Mouse (Mus musculus) liver, embryonic 12.5 days (tissue): ENCODE data around the gene Zfp664. TPM values are rescaled to one million over a fixed set of nuclear protein-coding genes. Genes with fewer than 3 reads are reported as not detected.

Experiments used
- ATAC-seq: fragments of 200-750 bp; cut with Nextera tagmentation; 2 replicates; pipeline ENCODE4 v1.8.0; 2017; ENCODE audit warnings: moderate number of reproducible peaks, mild to moderate bottlenecking, moderate library complexity
- H3K27ac ChIP-seq: fragments of 300-500 bp; sonication (generic); 2 replicates; pipeline ENCODE4 v1.5.1; 2016; ENCODE audit warnings: mild to moderate bottlenecking
- H3K27me3 ChIP-seq: fragments of 300-500 bp; sonication (generic); replicated peaks from 2 replicates; pipeline ENCODE4 v1.6.1; 2016; ENCODE audit warnings: mild to moderate bottlenecking, moderate library complexity
- H3K36me3 ChIP-seq: fragments of 300-500 bp; sonication (generic); 2 replicates; pipeline ENCODE4 v1.6.1; 2016; ENCODE audit warnings: mild to moderate bottlenecking, moderate library complexity
- H3K4me1 ChIP-seq: fragments of 300-500 bp; sonication (generic); 2 replicates; pipeline ENCODE4 v1.6.1; 2016
- H3K4me2 ChIP-seq: fragments of 300-500 bp; sonication (generic); 2 replicates; pipeline ENCODE4 v1.6.1; 2016; ENCODE audit warnings: mild to moderate bottlenecking, moderate library complexity
- H3K4me3 ChIP-seq: fragments of 300-500 bp; sonication (generic); 2 replicates; pipeline ENCODE4 v1.5.1; 2016; ENCODE audit warnings: mild to moderate bottlenecking, moderate library complexity
- H3K9ac ChIP-seq: fragments of 300-500 bp; sonication (generic); 2 replicates; pipeline ENCODE4 v1.6.1; 2016; ENCODE audit warnings: mild to moderate bottlenecking, moderate library complexity
- H3K9me3 ChIP-seq: fragments of 300-500 bp; sonication (generic); replicated peaks from 2 replicates; pipeline ENCODE4 v1.6.1; 2016; ENCODE audit warnings: mild to moderate bottlenecking, moderate library complexity
- WGBS: fragments of 180-500 bp; shearing (Covaris S2); methylation state at CpG from one replicate; pipeline ENCODE4 v1.1.7; 2016; ENCODE audit not compliant: insufficient replicate concordance; 5-methylcytosine and 5-hydroxymethylcytosine counted together
- polyA plus RNA-seq: library from polyadenylated mRNA; unstranded; fragments of >200 nt; fragmentation: Nextera tagmentation; extraction: Ambion mirVana; gene quantifications from 2 replicates; pipeline ENCODE4 v1.2.1, GENCODE M21; 2016

Zfp664 gene
- polyA plus RNA-seq, 1 experiment from 2014 or later, result 21.3 TPM

DNA sequence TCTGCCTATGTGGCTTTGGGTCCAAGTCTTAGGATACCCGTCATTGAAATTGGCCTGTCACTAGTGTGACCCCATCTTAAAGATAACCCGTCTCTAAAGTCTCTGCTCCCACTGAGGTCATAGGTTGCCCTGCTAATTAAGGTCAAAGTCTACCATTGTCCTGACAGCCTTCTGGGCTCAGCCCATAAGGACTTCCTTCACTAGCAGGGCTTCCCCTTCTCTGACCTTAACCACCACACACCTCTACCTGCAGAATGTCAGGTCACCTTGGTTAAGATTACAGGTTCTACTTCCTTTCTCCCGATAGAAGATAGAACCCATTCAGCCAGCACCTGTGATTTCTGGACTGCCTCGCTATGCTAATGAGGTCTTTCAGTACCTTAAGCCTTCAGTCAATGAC lies 41.4 kb downstream of the Zfp664 start:
- Histone ChIP-seq H3K9ac (no peak overlapping the region), H3K4me2 (no peak overlapping the region), H3K4me1 (peaks cover 4% of the 10 kb centered on the region; the same call in 1 of the 2 replicates), H3K36me3 (no peaks in the 10 kb centered on the region), H3K9me3 (no peaks in the 10 kb centered on the region), H3K4me3 (no peak overlapping the region), H3K27me3 (0 out of 2 replicates have a peak, but pooled peaks cover 6% of the 10 kb centered on the region), H3K27ac (no peak overlapping the region)
- 70% methylated on average over 4 of the region's 4 CpGs for WGBS
- ATAC-seq, result no peak

DNA sequence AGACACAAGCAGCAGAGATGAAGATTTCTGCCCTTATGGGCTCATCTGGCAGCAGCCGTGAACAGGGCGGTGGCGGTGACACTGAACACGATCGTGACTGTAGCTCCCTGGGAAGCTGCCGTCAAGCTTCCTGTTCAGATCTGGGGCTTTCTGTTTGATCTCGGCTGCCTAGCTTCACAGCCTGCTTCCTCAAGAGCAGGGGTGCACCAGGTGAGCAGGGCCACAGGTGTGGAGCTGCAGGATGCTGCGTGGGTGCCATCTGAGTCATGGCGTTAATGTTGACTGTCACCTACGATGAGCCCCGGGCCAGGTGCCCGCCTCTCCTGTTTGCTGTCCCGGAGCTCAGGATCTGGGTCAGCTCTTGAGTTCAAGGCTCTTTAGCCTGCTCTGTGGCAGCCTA lies 44.4 kb downstream of the Zfp664 start:
- H3K4me3 ChIP-seq, result no peak overlapping the region
- no peaks in the 10 kb centered on the region for H3K9me3 ChIP-seq
- H3K27me3 ChIP-seq, result peaks cover 4% of the 10 kb centered on the region; the same call in 1 of the 2 replicates
- H3K4me1 ChIP-seq, result no peaks in the 10 kb centered on the region
- 62% methylated on average over 13 of the region's 13 CpGs for WGBS
- H3K27ac ChIP-seq, result no peak overlapping the region
- no peak overlapping the region for H3K4me2 ChIP-seq
- no peak overlapping the region for H3K9ac ChIP-seq
- H3K36me3 ChIP-seq, result no peaks in the 10 kb centered on the region
- no peak for ATAC-seq

DNA sequence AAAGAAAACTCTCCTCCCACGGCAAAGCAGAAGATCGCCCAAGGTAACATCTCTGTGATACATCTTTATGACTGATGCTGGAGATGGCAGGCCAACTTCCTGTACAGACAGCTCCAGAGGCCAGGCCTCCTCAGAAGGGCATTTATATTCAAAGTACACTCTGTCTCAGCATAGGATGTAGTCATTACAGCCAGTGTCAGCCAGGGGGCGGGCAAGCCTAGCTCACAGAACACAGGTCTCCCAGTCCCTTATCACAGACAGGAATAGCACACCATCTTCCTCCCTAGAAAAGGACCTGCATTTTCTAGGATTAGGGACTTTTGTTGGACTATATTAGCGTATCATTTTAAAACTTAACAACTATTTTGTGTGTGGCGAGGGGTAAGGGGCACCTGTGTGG lies 46.4 kb downstream of the Zfp664 start:
- Histone ChIP-seq H3K36me3 (no peaks in the 10 kb centered on the region), H3K27me3 (peaks cover 9% of the 10 kb centered on the region; the same call in 1 of the 2 replicates), H3K27ac (no peak overlapping the region), H3K4me1 (no peaks in the 10 kb centered on the region), H3K4me2 (no peak overlapping the region), H3K4me3 (no peak overlapping the region), H3K9me3 (no peaks in the 10 kb centered on the region), H3K9ac (no peak overlapping the region)
- 13% methylated on average over 5 of the region's 5 CpGs for WGBS
- ATAC-seq, result no peak

DNA sequence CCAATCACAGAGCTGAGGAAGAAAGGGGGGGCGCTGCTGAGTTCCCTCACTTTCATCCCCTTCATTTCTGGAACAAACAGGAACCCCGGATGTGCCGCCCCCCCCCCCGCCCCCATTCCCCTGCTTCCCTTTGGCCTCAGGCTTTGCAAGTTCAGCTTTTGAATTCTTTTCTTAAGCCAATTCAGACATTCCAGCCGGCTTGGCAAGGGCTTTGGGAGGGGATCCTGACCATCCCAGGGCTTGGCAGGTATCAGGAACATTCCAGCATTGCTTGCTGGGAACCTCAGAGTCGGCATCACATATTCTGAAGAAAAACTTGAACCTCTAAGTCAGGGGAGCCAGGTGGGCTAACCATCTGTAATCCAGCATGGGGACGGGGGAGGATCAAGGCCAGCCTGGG lies 49.8 kb downstream of the Zfp664 start:
- ATAC-seq, result no peak
- no peak overlapping the region for H3K9ac ChIP-seq
- 41% methylated on average over 6 of the region's 7 CpGs for WGBS
- H3K36me3 ChIP-seq, result no peaks in the 10 kb centered on the region
- no peak overlapping the region for H3K4me3 ChIP-seq
- no peaks in the 10 kb centered on the region for H3K9me3 ChIP-seq
- H3K4me2 ChIP-seq, result no peak overlapping the region
- H3K4me1 ChIP-seq, result no peaks in the 10 kb centered on the region
- H3K27me3 ChIP-seq, result peaks cover 11% of the 10 kb centered on the region; the same call in 1 of the 2 replicates
- H3K27ac ChIP-seq, result no peak overlapping the region

- Histone ChIP-seq H3K9me3 (no peaks in the 10 kb centered on the region), H3K4me2 (no peak overlapping the region), H3K4me3 (no peak overlapping the region), H3K36me3 (no peaks in the 10 kb centered on the region), H3K9ac (no peak overlapping the region), H3K27ac (no peak overlapping the region), H3K27me3 (peaks cover 11% of the 10 kb centered on the region; the same call in 1 of the 2 replicates), H3K4me1 (no peaks in the 10 kb centered on the region)
- no peak for ATAC-seq
- 44% methylated on average over 20 of the region's 20 CpGs for WGBS
Measured at GRCm38 (mm10) chr5:124912946-124913933, 50.7 kb downstream of the Zfp664 start.

DNA sequence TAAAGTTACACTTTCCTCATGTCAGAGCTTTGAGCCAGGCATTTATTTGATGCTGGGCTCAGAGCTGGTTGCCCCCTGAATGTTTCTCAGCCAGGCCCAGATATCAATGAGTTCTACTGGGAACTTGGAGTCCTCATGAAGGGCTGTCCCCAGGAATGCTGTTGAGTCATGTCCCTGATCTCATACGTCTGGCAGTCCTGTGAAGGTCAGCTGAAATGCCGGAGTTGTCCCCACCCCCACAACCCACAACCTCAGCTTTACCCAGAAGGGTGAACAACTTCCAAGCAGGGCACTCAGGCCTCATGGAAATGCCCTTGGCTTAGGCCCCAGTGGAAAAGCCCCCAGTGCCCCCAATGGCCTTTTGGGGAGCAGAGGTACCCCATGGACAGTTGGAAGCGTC lies 57.3 kb downstream of the Zfp664 start:
- H3K27ac ChIP-seq, result no peak overlapping the region
- H3K9me3 ChIP-seq, result no peaks in the 10 kb centered on the region
- 70% methylated on average over 3 of the region's 3 CpGs for WGBS
- H3K4me1 ChIP-seq, result 0 out of 2 replicates have a peak, but pooled peaks cover 7% of the 10 kb centered on the region
- no peaks in the 10 kb centered on the region for H3K27me3 ChIP-seq
- no peak overlapping the region for H3K4me3 ChIP-seq
- H3K36me3 ChIP-seq, result no peaks in the 10 kb centered on the region
- H3K4me2 ChIP-seq, result no peak overlapping the region
- H3K9ac ChIP-seq, result no peak overlapping the region
- ATAC-seq, result no peak

DNA sequence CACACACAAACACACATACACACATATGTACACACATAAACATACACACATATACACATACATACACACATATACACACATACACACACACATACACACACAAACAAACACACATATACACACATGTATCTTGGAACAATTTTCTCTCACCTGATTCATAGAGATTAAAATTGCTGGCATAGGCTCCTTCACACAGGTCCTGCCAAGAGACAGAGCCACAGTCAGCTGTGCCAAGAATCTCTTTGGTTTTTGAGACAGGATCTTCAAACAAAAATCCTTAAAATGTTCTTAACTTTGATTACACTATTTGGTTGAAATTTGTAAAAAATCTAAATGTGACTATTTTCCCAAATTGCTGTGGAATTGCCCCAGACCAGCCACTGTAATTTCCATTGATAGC lies 58.9 kb downstream of the Zfp664 start:
- Histone ChIP-seq H3K9ac (no peak overlapping the region), H3K27ac (no peak overlapping the region), H3K4me1 (0 out of 2 replicates have a peak, but pooled peaks cover 7% of the 10 kb centered on the region), H3K36me3 (no peaks in the 10 kb centered on the region), H3K9me3 (no peaks in the 10 kb centered on the region), H3K4me2 (no peak overlapping the region), H3K27me3 (no peaks in the 10 kb centered on the region), H3K4me3 (no peak overlapping the region)
- no peak for ATAC-seq

GRCm38 (mm10) chr5:124922356-124923352 lies 60.2 kb downstream of the Zfp664 start:
- no peaks in the 10 kb centered on the region for H3K27me3 ChIP-seq
- WGBS, result 47% methylated on average over 18 of the region's 18 CpGs
- H3K36me3 ChIP-seq, result no peaks in the 10 kb centered on the region
- H3K27ac ChIP-seq, result no peak overlapping the region
- H3K4me1 ChIP-seq, result 0 out of 2 replicates have a peak, but pooled peaks cover 7% of the 10 kb centered on the region
- ATAC-seq, result no peak
- no peak overlapping the region for H3K9ac ChIP-seq
- H3K4me2 ChIP-seq, result no peak overlapping the region
- H3K9me3 ChIP-seq, result no peaks in the 10 kb centered on the region
- no peak overlapping the region for H3K4me3 ChIP-seq

GRCm38 (mm10) chr5:124929425-124930054 lies 67.0 kb downstream of the Zfp664 start:
- Histone ChIP-seq H3K4me3 (no peak overlapping the region), H3K36me3 (no peaks in the 10 kb centered on the region), H3K4me1 (no peaks in the 10 kb centered on the region), H3K9me3 (peaks cover 10% of the 10 kb centered on the region), H3K4me2 (no peak overlapping the region), H3K27ac (no peak overlapping the region), H3K27me3 (no peaks in the 10 kb centered on the region), H3K9ac (no peak overlapping the region)
- WGBS, result 32% methylated on average over 9 of the region's 9 CpGs
- no peak for ATAC-seq

- Histone ChIP-seq H3K4me2 (no peak overlapping the region), H3K36me3 (no peaks in the 10 kb centered on the region), H3K27me3 (no peaks in the 10 kb centered on the region), H3K27ac (no peak overlapping the region), H3K9ac (no peak overlapping the region), H3K4me1 (no peaks in the 10 kb centered on the region), H3K4me3 (no peak overlapping the region), H3K9me3 (peaks cover 10% of the 10 kb centered on the region)
- ATAC-seq, result no peak
- WGBS, result 48% methylated on average over 5 of the region's 5 CpGs
Measured at GRCm38 (mm10) chr5:124930055-124930439, 67.6 kb downstream of the Zfp664 start.

GRCm38 (mm10) chr5:124930603-124931002 lies 68.1 kb downstream of the Zfp664 start:
- Histone ChIP-seq H3K9me3 (peaks cover 10% of the 10 kb centered on the region), H3K4me1 (no peaks in the 10 kb centered on the region), H3K9ac (no peak overlapping the region), H3K27me3 (no peaks in the 10 kb centered on the region), H3K4me2 (no peak overlapping the region), H3K27ac (no peak overlapping the region), H3K4me3 (no peak overlapping the region), H3K36me3 (no peaks in the 10 kb centered on the region)
- ATAC-seq, result no peak
- WGBS, result 76% methylated on average over 8 of the region's 9 CpGs
